Mouse (Mus musculus) cerebellum, adult 9-10 months (tissue): ENCODE measurements around the gene Nudt9.

Source experiments
- DNase-seq: peaks from one replicate; pipeline ENCODE4 v3.0.0; 2022

Nudt9 gene

GRCm38 (mm10) chr5:104039154-104039932, 6.8 kb upstream of the Nudt9 start:
- DNase-seq, result peak; percentile 46

GRCm38 (mm10) chr5:104042906-104043305, 3.2 kb upstream of the Nudt9 start:
- DNase-seq, result no peak

- no peak for DNase-seq
These were observed 2.4 kb upstream of the Nudt9 start for GRCm38 (mm10) chr5:104043704-104044103.

DNA sequence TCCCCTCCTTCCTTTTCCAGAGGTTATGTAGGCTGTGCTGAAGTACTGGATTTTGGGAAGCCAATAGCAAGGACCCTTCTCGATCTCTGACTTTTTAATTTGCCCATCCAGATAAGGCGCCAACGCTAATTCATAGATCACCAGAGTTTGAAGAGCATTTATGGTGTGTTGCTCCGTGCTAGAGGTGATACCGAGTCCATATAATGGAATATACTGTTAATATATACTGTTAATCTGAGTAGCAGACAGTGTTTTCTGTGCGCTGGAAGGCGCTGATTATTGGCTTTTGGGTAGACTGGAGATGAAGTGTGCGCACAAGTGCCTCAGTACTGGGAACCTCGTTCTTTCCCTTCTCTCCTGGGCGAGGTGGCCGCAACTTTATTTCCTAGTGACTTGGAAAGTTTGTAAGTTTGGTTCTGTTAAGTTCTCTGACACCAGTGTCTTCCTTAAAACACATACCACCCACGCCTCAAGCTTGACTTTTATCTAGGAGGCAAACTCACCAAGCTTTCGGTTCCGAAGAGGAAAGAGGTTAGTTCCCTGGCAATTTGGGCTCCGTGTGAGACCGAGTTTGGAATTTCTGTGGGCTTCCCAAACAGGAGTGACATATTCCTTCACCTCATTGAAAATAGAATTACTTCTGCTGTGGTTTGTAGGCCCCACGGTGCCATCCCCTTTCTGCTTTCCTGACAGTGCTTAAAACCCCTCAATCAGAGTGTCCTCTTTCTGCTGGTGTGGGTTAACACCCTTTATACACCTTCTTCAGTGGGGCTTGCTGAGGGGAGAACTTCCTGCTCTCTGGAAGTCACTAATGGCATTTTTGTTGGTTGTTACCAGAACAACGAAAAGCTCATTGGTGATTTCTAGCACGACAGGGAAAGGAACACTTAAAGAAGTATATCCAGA, 1.3 kb downstream of the Nudt9 start:
- no peak for DNase-seq

GRCm38 (mm10) chr5:104048139-104048538, 2.0 kb downstream of the Nudt9 start:
- DNase-seq, result peak; percentile 28

DNA sequence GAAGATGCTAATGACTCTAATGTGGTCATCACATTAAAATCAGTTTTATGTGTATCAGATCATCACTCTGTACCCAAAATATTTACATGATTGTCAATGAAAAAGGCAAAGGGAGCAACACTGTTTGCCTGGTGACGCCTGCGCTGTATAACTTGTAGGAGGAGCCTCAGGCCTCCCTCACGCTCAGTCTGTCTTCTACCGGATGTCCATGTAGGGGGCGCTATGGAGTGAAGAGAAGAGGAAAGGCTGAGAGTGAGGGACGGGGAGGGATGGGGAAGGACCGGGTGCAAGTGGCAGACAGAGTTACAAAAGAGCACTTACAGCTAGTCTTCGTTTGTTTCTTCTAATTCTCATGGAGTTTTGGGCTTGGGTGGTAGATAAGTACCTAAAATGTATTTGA, 6.8 kb downstream of the Nudt9 start:
- no peak for DNase-seq

GRCm38 (mm10) chr5:104054938-104055337, 8.8 kb downstream of the Nudt9 start:
- DNase-seq, result no peak

DNA sequence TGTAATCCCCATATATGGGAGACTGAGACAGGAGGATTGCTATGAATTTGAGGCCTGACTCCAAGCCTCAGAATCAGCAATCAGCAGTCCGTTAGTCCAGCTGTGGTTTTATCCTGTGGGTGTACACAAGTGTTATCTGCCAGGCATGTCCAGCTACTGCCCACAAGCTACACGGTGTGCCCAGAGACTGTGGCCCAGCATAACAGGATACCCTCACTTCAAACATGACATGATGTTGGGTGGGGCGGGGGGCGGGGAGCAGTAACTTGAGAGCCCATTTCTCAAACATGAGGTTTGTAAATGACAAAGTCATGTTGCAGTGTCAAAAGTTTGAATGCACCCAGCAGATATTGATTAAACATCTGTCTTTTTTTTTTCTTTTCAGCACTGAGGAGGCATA, 9.7 kb downstream of the Nudt9 start:
- DNase-seq, result no peak

GRCm38 (mm10) chr5:104056295-104056694, 10.2 kb downstream of the Nudt9 start:
- no peak for DNase-seq

DNA sequence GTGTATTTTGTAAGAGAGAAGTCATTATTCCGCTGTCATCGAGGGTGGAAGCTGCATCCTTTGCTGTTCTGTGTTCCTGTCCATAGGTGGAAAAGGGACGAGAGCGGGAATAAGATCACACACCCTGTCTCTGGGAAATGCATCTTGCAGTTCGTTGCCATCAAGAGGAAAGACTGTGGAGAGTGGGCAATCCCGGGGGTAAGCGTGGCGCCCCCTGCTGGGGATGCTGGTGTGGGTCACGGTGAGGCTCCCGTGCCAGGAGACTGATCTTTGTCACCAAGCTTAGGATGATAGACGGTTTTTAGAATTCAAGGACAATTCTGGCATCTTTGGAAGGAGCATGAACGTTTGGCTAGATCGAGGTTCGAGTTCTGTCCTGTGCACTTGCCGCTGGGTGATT, 11.9 kb downstream of the Nudt9 start:
- no peak for DNase-seq

GRCm38 (mm10) chr5:104059628-104060027, 13.5 kb downstream of the Nudt9 start:
- no peak for DNase-seq

DNA sequence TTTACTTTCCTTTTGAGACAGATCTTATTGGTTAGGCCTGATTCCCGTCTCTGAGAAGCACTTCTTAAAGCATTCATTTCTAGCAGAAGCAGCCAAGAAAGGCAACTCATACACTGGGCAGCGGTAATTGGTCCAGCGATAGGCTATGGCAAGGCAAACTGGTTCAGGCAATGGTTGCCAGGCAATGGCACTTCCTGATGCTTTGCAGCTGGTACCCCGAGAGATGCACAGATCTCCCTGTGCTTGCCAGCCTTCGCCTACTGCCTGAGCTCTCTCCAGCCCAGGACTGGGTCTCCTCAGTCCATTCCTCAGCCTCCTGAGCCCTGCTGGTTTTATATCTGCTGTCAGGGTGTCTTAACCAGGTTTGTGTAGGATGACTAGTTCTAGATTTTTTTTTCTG, 14.3 kb downstream of the Nudt9 start:
- no peak for DNase-seq

DNA sequence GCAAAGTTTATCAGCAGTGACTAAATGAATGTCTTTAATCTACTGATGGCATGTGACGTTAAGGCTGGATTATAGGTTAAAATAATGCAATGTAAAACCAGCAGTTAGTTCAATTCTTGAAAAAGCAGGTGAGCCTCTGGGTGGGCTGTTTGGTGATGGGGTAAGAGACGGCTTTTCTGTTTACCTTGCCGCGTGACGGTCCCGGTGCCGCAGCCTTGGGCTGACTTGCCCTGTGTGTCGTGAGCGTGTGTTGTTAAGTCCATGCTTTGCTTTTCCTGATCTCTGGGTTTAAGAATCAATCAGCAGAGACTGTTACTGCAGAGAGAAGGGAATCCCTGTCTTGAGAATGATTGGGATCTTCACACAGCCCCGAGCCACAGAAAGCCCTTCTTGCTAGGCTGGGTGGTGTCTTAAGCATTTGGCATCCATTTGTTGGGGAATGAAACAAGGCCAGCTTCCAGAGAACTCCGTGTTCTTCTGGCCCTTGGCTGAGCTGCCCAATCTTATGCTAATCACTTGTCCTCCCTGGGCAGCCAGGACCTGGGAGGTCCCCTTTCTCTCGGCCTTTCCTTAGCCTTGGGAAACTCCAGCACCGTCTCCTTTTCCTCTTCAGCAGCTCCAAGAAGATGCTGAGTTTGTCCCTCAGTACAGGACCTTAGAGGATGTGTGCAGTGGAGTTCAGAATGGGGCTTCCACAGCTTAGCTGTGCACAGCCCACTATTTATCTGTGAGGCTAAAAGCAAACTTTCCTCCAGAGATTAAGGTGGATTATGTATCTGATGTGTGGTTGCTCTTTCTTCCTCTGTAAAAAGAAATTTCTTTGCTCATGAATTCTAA, 16.0 kb downstream of the Nudt9 start:
- DNase-seq, result no peak

DNA sequence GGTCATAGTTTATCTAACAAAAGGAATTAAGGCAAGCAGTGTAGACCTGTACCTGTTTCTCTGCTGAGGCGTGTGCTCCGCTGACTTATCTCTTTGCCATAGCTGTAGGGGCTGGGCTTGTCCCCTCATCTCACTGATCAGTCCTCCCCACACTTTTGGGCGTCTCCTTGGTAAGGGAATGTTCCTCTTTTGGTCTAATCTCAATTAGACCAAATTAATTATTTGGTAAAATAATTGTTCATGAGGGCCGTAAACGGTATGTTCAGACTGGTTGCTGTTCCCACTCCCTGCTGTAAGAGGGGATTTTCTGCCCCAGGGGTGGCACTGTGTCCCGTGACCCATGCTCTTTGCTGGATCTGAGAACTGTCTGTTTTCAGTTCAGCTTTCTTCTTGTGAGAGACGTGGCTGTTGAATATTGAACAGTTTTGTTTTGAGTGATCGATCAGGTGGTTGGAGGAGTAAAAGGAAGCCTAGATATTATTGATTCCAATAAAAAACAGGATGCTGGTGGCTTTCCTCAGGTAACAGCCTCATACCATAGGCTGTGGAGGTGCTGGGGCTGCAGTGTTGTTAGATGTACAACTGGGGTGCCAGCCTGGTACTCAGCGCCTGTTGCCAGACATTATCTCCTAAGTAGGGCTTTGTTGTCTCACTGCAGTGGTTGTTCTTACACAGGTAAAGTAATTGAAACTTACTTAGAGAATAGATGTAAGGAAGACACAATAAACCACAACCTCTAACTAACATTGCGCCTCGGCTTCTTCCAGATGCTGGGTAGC, 16.9 kb downstream of the Nudt9 start:
- no peak for DNase-seq

DNA sequence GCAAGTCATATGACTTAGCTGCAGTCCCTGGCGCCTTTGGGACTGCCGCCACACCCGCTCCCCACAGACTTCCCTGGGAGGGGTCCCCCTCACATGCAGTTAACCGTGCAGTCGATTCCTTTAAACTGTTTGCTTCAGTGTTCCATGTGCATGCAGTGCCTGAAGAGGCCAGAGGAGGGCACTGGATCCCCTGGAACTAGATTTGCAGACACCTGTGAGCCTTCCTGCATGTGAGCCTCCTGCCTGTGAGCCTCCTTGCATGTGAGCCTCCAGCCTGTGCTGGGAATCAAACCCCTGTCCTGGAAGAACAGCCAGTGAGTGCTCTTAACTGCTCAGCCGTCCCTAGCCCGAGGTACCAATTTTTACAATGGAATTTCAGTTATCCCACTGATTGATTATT, 22.6 kb downstream of the Nudt9 start:
- DNase-seq, result no peak

DNA sequence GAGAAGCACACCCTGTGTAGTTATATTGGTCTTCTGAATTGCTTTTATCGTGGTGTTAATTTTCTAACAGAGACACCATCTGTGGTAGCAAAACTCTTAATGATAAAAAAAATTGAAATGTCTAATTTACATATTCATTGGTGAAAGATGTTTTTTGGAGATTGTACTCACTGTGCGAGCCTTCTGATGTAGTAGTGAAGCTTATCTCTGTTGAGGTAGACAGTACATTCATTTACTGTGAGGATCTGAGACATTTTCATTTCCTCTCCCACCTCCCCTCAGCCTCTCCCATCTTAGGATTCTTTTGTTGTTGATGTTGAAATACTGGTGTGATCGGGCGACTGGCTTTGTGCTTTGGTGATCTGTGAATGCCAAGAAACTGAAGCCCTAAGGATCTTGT, 24.9 kb downstream of the Nudt9 start:
- DNase-seq, result no peak

- DNase-seq, result no peak
These were observed 26.3 kb downstream of the Nudt9 start for GRCm38 (mm10) chr5:104072272-104072886.

DNA sequence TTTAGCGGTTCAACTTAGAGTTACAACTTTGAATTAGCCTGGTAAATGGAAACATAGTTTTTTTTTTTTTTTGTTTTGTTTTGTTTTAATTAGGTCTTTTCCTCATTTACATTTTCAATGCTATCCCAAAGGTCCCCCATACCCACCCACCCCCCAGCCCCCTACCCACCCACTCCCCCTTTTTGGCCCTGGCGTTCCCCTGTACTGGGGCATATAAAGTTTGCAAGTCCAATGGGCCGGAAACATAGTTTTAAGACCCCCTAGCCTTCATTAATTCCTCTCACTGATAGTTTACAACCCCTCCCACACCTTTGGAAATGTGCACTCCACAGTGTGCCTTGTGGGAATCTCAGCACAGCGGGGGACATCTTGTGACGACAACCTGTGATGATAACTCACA, 27.5 kb downstream of the Nudt9 start:
- DNase-seq, result no peak

GRCm38 (mm10) chr5:104074388-104074787, 28.3 kb downstream of the Nudt9 start:
- DNase-seq, result peak; percentile 46

- DNase-seq, result no peak
These were observed 30.3 kb downstream of the Nudt9 start for GRCm38 (mm10) chr5:104076361-104076760.

DNA sequence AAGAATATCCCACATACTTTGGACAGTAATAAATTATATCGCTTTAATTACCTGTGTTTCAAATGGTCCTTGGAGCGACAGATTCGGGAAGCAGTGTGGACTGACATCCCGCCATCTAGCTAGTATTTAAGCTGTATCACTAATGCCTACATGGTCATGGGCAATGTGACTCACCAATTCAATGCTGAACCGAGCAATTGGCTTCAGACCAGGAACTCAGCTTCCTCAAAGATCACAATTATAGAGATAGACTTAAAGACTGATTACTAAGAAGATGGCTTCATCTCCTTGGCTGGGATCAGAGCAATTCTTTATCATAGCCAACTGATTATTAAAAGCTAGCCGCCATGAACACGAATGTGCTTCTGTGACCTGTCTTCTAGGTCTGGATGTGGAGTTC, 31.4 kb downstream of the Nudt9 start, which contains the start of gene Gm17660:
TSS of gene Gm17660 (minus strand) at position 101 of the 400 bp plus-strand sequence.
- DNase-seq, result no peak

DNA sequence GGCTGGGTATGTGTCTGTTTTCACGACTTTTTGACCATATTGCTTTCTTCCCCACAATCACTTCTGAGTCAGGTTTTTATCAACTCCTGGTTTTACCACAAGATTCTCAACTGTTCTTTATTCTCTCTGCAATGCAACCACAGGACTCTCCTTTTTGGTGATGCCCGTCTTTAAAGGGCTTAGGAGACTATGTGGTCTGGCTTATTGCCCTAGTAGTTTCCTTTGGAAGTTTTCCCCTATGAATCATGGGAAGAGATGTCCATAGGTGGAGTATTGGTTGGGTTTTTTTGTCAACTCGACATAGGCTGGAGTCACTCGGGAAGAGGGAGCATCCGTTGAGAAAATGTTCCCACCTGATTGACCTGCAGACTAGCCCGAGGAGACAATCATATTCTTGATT, 34.6 kb downstream of the Nudt9 start:
- no peak for DNase-seq
